Mouse (Mus musculus) adrenal gland, postnatal 36 days (tissue): ENCODE measurements around the gene Igf2. TPM values are rescaled to one million over a fixed set of nuclear protein-coding genes. Genes with fewer than 3 reads are reported as not detected.
A peak's percentile ranks its signal among the peaks of the same experiment; 100 is the strongest.

Experiments used
- DNase-seq, 2 experiments: peaks; one replicate each; pipeline ENCODE4 v3.0.0; 2021; ENCODE audit warnings: mixed read lengths in 1 of 2
- microRNA-seq: library from miRNA; unstranded; fragments of <30 nt; microRNA quantifications from one replicate; pipeline ENCODE4 v1.2.0, GENCODE M21; 2021
- total RNA-seq, 2 experiments: library from RNA; stranded (reverse); gene quantifications; 2 replicates each; pipeline ENCODE4 v1.2.3; 2021

Gene Igf2
- total RNA-seq, 2 experiments from 2014 or later = 8.1 to 9.0 TPM

DNA sequence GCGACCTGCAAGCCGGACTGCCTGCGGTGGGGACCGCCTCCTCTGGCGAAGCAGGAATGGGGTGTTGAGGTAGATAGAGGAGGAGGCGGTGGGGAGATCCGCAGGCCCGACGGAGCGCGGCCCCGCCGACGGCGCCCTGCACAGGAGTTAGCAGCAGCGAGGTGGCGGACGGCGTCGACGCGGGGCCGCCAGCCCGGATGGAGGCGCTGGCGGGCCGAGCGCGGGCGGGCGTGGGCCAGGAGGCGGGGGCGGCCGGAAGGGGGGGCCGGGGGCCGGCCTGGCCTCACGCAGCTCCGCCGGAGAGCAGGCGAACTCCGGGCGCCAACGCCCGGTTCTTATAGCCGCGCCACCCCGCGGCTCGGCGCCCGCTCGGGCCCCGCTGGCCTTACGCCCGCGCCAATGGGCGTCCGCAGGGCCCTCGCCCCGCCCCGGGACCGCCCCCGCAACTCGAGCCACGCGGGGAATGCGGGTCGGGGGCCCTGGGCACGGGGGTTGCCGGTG, 7.4 kb downstream of the Igf2 start:
- DNase-seq = peak; percentile 42 to 64

DNA sequence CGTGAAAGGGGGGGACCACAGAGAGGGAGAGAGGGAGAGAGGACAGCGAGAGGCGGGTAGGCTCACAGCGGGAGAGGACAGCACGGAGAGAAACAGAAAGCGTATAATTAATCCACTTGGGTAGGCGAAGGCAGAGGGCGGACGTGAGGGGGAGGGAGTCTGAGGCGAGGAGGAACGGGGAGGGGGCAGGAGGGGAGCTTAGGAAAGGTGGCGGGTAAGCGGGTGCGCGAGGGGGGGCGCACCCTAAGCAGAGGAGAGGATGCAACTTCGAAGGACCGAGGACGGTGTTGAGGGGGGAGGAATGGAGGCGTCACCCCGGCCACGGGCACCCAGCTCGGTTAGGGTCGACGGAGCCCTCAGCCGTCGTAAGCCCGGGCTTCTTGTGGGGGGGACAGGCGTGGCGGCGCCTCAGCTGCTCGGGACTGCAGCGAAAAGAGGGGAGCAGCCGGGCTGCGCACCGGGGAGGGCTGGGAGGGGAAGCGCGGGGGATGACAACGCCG, 7.9 kb downstream of the Igf2 start:
- DNase-seq = peak in 1 of 2 experiments; percentile 16

DNA sequence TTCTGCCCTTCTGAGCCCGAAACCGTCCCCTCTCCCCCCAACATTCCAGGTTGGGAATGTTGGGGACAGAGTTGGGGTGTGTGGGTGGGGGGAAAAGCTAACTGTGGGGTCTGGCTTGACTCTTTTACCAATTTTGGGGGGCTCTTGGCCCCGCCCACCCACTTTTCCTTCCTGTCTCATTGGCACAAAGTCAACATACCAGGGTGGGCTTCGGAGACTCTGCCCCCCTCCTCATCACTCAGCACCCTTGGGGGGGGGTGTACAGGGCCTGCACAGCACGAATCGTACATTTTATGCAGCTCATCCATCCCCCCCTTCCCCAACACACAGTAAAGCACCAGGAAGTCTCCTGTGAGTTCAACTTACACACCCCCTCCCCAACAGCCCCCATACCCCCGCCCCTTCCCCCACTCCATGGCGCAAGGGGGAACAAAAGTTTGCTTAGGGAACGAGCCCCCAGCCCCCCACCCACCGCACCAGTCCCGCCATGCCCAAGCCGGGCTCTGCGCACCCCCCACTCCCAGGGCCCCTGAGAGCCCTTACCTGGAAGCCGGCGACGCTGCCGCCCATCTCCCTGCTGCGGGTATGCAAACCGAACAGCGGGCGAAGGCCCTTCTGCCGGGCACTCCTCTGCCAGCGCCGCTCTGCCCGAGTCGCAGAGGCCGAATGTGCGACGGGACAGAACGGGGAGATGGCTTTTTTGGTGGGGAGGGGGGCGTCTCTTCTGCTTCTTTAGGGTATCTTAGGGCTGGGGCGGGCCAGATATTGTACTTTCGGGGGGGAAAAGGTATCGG, 8.6 kb downstream of the Igf2 start:
- no peak for DNase-seq

GRCm38 (mm10) chr7:142657341-142657791, 9.2 kb downstream of the Igf2 start:
- DNase-seq = no peak

- no peak for DNase-seq
These were observed 10.6 kb downstream of the Igf2 start for GRCm38 (mm10) chr7:142656055-142656454.

GRCm38 (mm10) chr7:142655633-142656032, 11.0 kb downstream of the Igf2 start:
- DNase-seq = no peak

DNA sequence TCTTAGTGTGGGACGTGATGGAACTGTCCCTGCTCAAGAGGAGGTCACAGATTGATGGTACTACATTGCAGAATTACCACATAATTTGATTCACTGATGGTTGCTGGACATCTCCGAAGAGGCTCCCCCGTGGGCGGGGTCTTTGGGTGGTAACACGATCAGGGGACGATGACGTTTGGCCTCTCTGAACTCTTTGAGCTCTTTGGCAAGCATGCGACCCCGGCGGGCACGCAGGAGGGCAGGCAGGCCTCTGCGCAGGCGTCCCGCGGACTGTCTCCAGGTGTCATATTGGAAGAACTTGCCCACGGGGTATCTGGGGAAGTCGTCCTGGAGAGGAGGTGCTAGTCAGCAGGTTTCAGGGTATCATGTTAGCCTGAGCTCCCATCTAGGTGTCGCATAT, 12.9 kb downstream of the Igf2 start:
- DNase-seq = no peak

DNA sequence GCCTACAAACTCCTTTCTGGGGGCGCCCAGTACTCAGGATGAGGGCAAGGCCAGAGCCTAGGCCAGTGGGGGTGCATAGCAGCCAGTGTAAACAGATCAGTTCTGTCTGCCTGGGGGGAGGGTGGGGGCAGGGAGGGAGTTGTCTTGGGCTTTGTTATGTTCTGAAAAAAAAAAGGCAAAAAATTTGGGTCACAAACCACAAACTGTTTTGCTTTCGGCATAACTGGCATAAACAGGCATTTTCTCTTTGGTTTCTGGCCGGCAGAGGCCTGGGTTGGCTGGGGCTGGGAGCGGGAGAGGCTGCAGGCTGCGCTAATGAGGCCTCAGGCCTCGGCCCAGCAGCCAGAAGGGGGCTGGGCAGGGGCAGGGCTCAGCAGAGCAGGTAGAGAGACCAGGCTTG, 19.9 kb downstream of the Igf2 start:
- DNase-seq = no peak

DNA sequence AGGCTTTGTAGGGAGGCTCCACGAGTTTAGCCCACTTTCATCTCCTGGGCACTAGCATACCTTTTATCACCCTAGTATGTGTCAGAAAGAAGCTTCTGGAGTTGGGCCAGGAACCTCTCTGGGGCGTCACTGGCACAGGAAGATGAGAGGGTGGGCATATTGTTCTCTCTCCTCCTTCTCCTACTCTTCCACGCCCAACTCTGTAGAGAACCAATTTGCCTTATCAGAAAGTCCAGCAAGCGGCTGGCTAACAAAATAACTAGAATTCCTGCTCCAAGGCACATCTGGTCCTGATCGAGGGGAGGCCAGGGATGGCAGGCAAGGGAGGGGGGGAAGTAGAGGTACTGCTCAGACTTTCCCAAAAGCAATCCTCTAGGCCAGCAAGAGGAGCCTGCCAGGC, 21.6 kb downstream of the Igf2 start:
- no peak for DNase-seq

DNA sequence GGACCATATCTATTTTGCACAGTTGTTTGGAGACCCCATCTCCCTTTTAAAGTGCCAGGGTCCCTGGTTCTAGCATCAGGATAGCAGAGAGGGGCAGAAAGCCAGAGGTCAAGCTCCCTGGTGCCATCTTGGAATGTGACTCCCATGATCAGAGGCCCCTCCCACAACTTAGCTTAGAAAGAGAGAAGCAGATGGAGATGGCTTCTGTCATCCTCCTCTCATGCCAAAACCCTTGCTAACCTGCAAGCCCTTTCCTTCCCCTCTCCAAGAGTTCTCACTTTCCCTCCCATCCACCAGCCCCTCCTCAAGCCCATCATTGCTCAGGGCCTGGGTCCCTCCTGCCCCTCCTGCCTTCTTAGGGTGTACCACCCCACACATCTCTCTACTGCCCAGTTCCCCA, 30.4 kb downstream of the Igf2 start:
- no peak for DNase-seq

- peak; percentile 7 to 44 for DNase-seq
These were observed 35.9 kb downstream of the Igf2 start for GRCm38 (mm10) chr7:142630691-142631090.

GRCm38 (mm10) chr7:142629806-142630205, 36.8 kb downstream of the Igf2 start:
- no peak for DNase-seq

GRCm38 (mm10) chr7:142622180-142622579, 44.4 kb downstream of the Igf2 start:
- no peak for DNase-seq

DNA sequence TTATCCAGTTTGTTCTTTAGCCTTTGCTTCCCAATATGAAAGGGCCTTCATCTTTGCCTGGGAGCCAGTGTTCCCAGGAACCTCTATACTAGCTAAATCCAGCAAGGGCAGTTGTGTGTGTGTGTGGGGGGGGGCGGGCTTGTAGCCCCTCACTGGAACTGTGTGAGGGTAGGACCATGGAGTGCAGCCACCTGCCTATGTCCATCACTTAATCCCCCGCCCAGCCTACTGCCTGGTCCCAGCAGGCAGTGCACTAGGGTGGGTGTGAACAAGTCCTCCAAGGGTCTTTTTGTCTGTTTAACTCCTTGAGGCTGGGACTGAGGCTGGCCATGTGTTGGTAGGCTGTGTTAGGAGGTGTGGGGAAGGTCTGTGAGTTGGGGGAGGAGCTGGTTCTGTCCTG, 53.5 kb downstream of the Igf2 start:
- no peak for DNase-seq

DNA sequence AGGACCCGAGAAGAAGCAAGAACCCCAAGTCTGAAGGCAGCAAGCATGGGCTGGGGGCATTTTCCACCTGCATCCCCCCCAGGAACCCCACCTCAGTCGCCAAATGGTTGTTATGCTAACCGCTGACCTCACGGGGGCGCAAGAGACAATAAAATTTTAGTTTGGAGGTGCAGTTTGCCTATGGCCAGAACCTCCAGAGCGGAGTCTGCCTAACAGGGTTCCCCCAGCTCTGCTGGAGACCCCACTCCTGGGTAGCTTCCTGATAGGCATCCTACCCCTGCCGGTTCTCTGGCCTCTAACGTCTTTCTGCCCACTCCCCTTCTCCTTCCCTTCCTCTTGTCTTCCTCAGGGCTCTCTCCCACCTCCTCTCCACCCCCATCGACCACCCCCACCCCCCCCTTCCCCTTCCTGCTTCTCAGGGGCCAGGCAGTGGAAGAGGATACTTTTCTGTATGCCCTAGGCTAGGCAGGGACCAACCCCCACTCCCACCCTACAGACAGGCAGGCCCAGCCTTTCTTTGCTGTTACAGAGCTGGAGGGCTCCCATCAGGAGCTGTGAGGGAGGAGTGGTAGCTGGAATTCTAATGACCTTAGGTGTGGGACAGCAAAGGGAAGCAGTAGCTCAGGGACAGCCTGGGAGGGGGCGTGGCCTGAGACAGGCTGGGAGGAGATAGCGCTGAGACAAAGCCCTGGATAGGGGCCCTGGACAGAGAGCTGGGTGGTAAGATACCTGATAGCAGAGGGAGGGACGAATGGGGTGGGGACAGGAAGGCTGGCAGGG, 55.8 kb downstream of the Igf2 start:
- peak; percentile 58 to 65 for DNase-seq

- no peak for DNase-seq
These were observed 65.7 kb downstream of the Igf2 start for GRCm38 (mm10) chr7:142600921-142601320.

Small RNA genes within 50 kb of the gene (microRNA-seq; reads per million reads assigned to microRNA genes)
- 25.1 reads per million, percentile 37 among the genes with 10 or more reads in this experiment for gene Mir483

Other genes starting within 250 kb of the Igf2 start
- gene Syt8, start 232.0 kb downstream of the Igf2 start, total RNA-seq = not detected
- gene Tnni2, start 225.0 kb downstream of the Igf2 start, total RNA-seq = under 1 TPM; 0.50 to 0.89 TPM
- 10 to 100 TPM; 16.8 to 23.1 TPM for gene Lsp1, start 206.0 kb downstream of the Igf2 start, total RNA-seq
- gene Tnnt3, start 168.0 kb downstream of the Igf2 start, total RNA-seq = 1 to 10 TPM in 1 of 2 experiments, under 1 TPM in 1; 0.40 to 1.2 TPM
- gene Mrpl23, start 134.1 kb downstream of the Igf2 start, total RNA-seq = 1 to 10 TPM; 6.2 to 8.1 TPM
- gene Gm49394, start 3.1 kb upstream of the Igf2 start, total RNA-seq = not detected
- gene Ins2, start 76.6 kb upstream of the Igf2 start, total RNA-seq = not detected